Mouse (Mus musculus): ENCODE measurements at regions not wholly inside any gene's neighbourhood (a gene's known extent, or its start where the extent isn't known, plus 50 kb on each side); places are given as distances from the start of the nearest gene placed in this dataset.

- DNase-seq (ENCODE audit: low spot score in 2 of 2): peak; percentile 26 to 59
Measured at GRCm38 (mm10) chr12:26785550-26785949, 316.5 kb downstream of the Cmpk2 start.

- DNase-seq (ENCODE audit: low spot score in 2 of 2): no peak
Measured at GRCm38 (mm10) chr12:26784426-26784825, 315.4 kb downstream of the Cmpk2 start.

GRCm38 (mm10) chr12:26783800-26784199 is 314.8 kb downstream of the Cmpk2 start:
- no peak for DNase-seq (ENCODE audit: low spot score in 2 of 2)

- peak; percentile 72 to 82 for DNase-seq (ENCODE audit: low spot score in 2 of 2)
Measured at GRCm38 (mm10) chr12:26781537-26781936, 312.5 kb downstream of the Cmpk2 start.

GRCm38 (mm10) chr12:26778796-26779195 is 309.8 kb downstream of the Cmpk2 start:
- no peak for DNase-seq (ENCODE audit: low spot score in 2 of 2)

GRCm38 (mm10) chr12:26776986-26777385 is 308.0 kb downstream of the Cmpk2 start:
- DNase-seq (ENCODE audit: low spot score in 2 of 2): no peak

GRCm38 (mm10) chr12:26774016-26774415 is 305.0 kb downstream of the Cmpk2 start:
- DNase-seq (ENCODE audit: low spot score in 2 of 2): no peak

- no peak for DNase-seq (ENCODE audit: low spot score in 2 of 2)
Measured at GRCm38 (mm10) chr12:26770753-26771583, 302.0 kb downstream of the Cmpk2 start.

GRCm38 (mm10) chr12:26767551-26767950 is 298.5 kb downstream of the Cmpk2 start:
- DNase-seq (ENCODE audit: low spot score in 2 of 2): no peak

GRCm38 (mm10) chr12:26758657-26759325 is 289.8 kb downstream of the Cmpk2 start:
- no peak for DNase-seq (ENCODE audit: low spot score in 2 of 2)

GRCm38 (mm10) chr12:26756284-26756683 is 287.3 kb downstream of the Cmpk2 start:
- no peak for DNase-seq (ENCODE audit: low spot score in 2 of 2)

- no peak for DNase-seq (ENCODE audit: low spot score in 2 of 2)
Measured at GRCm38 (mm10) chr12:26754611-26755010, 285.6 kb downstream of the Cmpk2 start.

GRCm38 (mm10) chr12:26734558-26734897 is 265.5 kb downstream of the Cmpk2 start:
- no peak for DNase-seq (ENCODE audit: low spot score in 2 of 2)

GRCm38 (mm10) chr12:26733822-26734557 is 265.0 kb downstream of the Cmpk2 start:
- no peak for DNase-seq (ENCODE audit: low spot score in 2 of 2)

- no peak for DNase-seq (ENCODE audit: low spot score in 2 of 2)
Measured at GRCm38 (mm10) chr12:26723399-26723798, 254.4 kb downstream of the Cmpk2 start.

GRCm38 (mm10) chr12:26698838-26699237 is 229.8 kb downstream of the Cmpk2 start:
- DNase-seq (ENCODE audit: low spot score in 2 of 2): peak in 1 of 2 experiments; percentile 34

GRCm38 (mm10) chr12:26688048-26688447 is 219.0 kb downstream of the Cmpk2 start:
- DNase-seq (ENCODE audit: low spot score in 2 of 2): no peak

GRCm38 (mm10) chr12:26680568-26680947 is 211.6 kb downstream of the Cmpk2 start:
- DNase-seq (ENCODE audit: low spot score in 2 of 2): no peak

GRCm38 (mm10) chr12:26679887-26680567 is 211.0 kb downstream of the Cmpk2 start:
- peak; percentile 29 to 43 for DNase-seq (ENCODE audit: low spot score in 2 of 2)

GRCm38 (mm10) chr12:26665466-26665865 is 196.5 kb downstream of the Cmpk2 start:
- peak; percentile 34 to 38 for DNase-seq (ENCODE audit: low spot score in 2 of 2)

GRCm38 (mm10) chr12:26654251-26654650 is 185.2 kb downstream of the Cmpk2 start:
- DNase-seq (ENCODE audit: low spot score in 2 of 2): no peak

GRCm38 (mm10) chr12:26653781-26654180 is 184.8 kb downstream of the Cmpk2 start:
- DNase-seq (ENCODE audit: low spot score in 2 of 2): no peak
